Mouse (Mus musculus) heart, embryonic 11.5 days (tissue): ENCODE measurements around the gene Crtac1. TPM values are rescaled to one million over a fixed set of nuclear protein-coding genes. Genes with fewer than 3 reads are reported as not detected.

ENCODE experiments used
- ATAC-seq: fragments of 200-750 bp; cut with Nextera tagmentation; replicated peaks from 2 replicates; pipeline ENCODE4 v1.8.0; 2017; ENCODE audit warnings: moderate library complexity; ENCODE audit not compliant: insufficient number of reproducible peaks, low FRiP score, low TSS enrichment
- H3K27ac ChIP-seq: fragments of 300-500 bp; sonication (generic); 2 replicates; pipeline ENCODE4 v1.5.1; 2014; ENCODE audit warnings: mild to moderate bottlenecking, low read depth, low read length
- H3K27me3 ChIP-seq: fragments of 300-500 bp; sonication (generic); 2 replicates; pipeline ENCODE4 v1.6.1; 2014; ENCODE audit warnings: mild to moderate bottlenecking, low read length, mixed read lengths; ENCODE audit not compliant: control insufficient read depth, insufficient read depth
- H3K36me3 ChIP-seq: fragments of 300-500 bp; sonication (generic); 2 replicates; pipeline ENCODE4 v1.6.1; 2014; ENCODE audit warnings: mild to moderate bottlenecking, low read length, moderate library complexity, mixed read lengths; ENCODE audit not compliant: control insufficient read depth, insufficient read depth
- H3K4me1 ChIP-seq: fragments of 300-500 bp; sonication (generic); 2 replicates; pipeline ENCODE4 v1.6.1; 2014; ENCODE audit warnings: low read length; ENCODE audit not compliant: control insufficient read depth, insufficient read depth
- H3K4me2 ChIP-seq: fragments of 300-500 bp; sonication (generic); 2 replicates; pipeline ENCODE4 v1.6.1; 2014; ENCODE audit warnings: mild to moderate bottlenecking, moderate library complexity
- H3K4me3 ChIP-seq: fragments of 300-500 bp; sonication (generic); 2 replicates; pipeline ENCODE4 v1.5.1; 2014; ENCODE audit warnings: low read depth, low read length
- H3K9ac ChIP-seq: fragments of 300-500 bp; sonication (generic); 2 replicates; pipeline ENCODE4 v1.6.1; 2014; ENCODE audit warnings: mild to moderate bottlenecking, low read depth, low read length, moderate library complexity
- H3K9me3 ChIP-seq: fragments of 300-500 bp; sonication (generic); replicated peaks from 2 replicates; pipeline ENCODE4 v1.6.1; 2016; ENCODE audit warnings: low read length; ENCODE audit not compliant: control insufficient read depth
- WGBS: fragments of 180-500 bp; shearing (Covaris S2); extraction: QIAGEN DNeasy Blood & Tissue Kit; methylation state at CpG from one replicate; pipeline ENCODE4 v1.1.7; 2014; ENCODE audit not compliant: insufficient replicate concordance; 5-methylcytosine and 5-hydroxymethylcytosine counted together
- polyA plus RNA-seq: library from polyadenylated mRNA; unstranded; fragments of >200 nt; fragmentation: Nextera tagmentation; extraction: Ambion mirVana; gene quantifications from 2 replicates; pipeline ENCODE4 v1.2.1, GENCODE M21; 2014

The Crtac1 gene
- 0.23 and 0.46 TPM in 2 replicates for polyA plus RNA-seq

GRCm38 (mm10) chr19:42431485-42432190 lies at the start of gene Crtac1:
TSS of gene Crtac1 (minus strand) at chr19:42431783.
- Histone ChIP-seq H3K4me2 (peak within 1 kb of the TSS; percentile 88), H3K9me3 (no peaks in the 10 kb centered on the region), H3K4me1 (no peaks in the 10 kb centered on the region), H3K27ac (no peak within 1 kb of the TSS), H3K36me3 (no peaks in the 10 kb centered on the region), H3K4me3 (peak within 1 kb of the TSS; percentile 55), H3K9ac (no peak within 1 kb of the TSS; the same call in 1 of the 2 replicates), H3K27me3 (peaks cover 78% of the 10 kb centered on the region)
- under 1% methylated on average over 63 of the region's 88 CpGs for WGBS
- peak; percentile 42; the same call in 1 of the 2 replicates for ATAC-seq

- no peaks in the 10 kb centered on the region for H3K36me3 ChIP-seq
- H3K4me3 ChIP-seq: no peak overlapping the region
- H3K9ac ChIP-seq: no peak overlapping the region
- no peaks in the 10 kb centered on the region for H3K4me1 ChIP-seq
- H3K9me3 ChIP-seq: no peaks in the 10 kb centered on the region
- ATAC-seq: no peak
- WGBS: 58% methylated on average over 12 of the region's 12 CpGs
- H3K27ac ChIP-seq: no peak overlapping the region
- no peak overlapping the region for H3K4me2 ChIP-seq
- peaks cover 29% of the 10 kb centered on the region for H3K27me3 ChIP-seq
Observed at GRCm38 (mm10) chr19:42478303-42478702, 46.7 kb upstream of the Crtac1 start.

GRCm38 (mm10) chr19:42477769-42478168 lies 46.2 kb upstream of the Crtac1 start:
- Histone ChIP-seq H3K27ac (no peak overlapping the region), H3K36me3 (no peaks in the 10 kb centered on the region), H3K9ac (no peak overlapping the region), H3K4me3 (no peak overlapping the region), H3K4me2 (no peak overlapping the region), H3K9me3 (no peaks in the 10 kb centered on the region), H3K27me3 (peaks cover 29% of the 10 kb centered on the region), H3K4me1 (no peaks in the 10 kb centered on the region)
- ATAC-seq: no peak
- WGBS: 54% methylated on average over 5 of the region's 5 CpGs

- ATAC-seq: no peak
- Histone ChIP-seq H3K9ac (no peak overlapping the region), H3K36me3 (no peaks in the 10 kb centered on the region), H3K4me2 (no peak overlapping the region), H3K4me1 (no peaks in the 10 kb centered on the region), H3K27ac (no peak overlapping the region), H3K27me3 (peaks cover 27% of the 10 kb centered on the region), H3K4me3 (no peak overlapping the region), H3K9me3 (no peaks in the 10 kb centered on the region)
- WGBS: 28% methylated on average over 11 of the region's 11 CpGs
Observed at GRCm38 (mm10) chr19:42472831-42473230, 41.2 kb upstream of the Crtac1 start.

GRCm38 (mm10) chr19:42471571-42471970 lies 40.0 kb upstream of the Crtac1 start:
- H3K4me1 ChIP-seq: no peaks in the 10 kb centered on the region
- 93% methylated on average over 4 of the region's 4 CpGs for WGBS
- H3K4me3 ChIP-seq: no peak overlapping the region
- no peak overlapping the region for H3K27ac ChIP-seq
- H3K9me3 ChIP-seq: no peaks in the 10 kb centered on the region
- H3K9ac ChIP-seq: no peak overlapping the region
- no peak for ATAC-seq
- H3K4me2 ChIP-seq: no peak overlapping the region
- no peaks in the 10 kb centered on the region for H3K36me3 ChIP-seq
- H3K27me3 ChIP-seq: peaks cover 24% of the 10 kb centered on the region

- Histone ChIP-seq H3K4me2 (no peak overlapping the region), H3K27me3 (peaks cover 49% of the 10 kb centered on the region)
- WGBS: 25% methylated on average over 6 of the region's 6 CpGs
Observed at GRCm38 (mm10) chr19:42461851-42462250, 30.3 kb upstream of the Crtac1 start.

GRCm38 (mm10) chr19:42461353-42461752 lies 29.8 kb upstream of the Crtac1 start:
- Histone ChIP-seq H3K9ac (no peak overlapping the region), H3K36me3 (no peaks in the 10 kb centered on the region), H3K27ac (no peak overlapping the region), H3K9me3 (no peaks in the 10 kb centered on the region), H3K4me2 (no peak overlapping the region), H3K4me1 (no peaks in the 10 kb centered on the region), H3K27me3 (peaks cover 54% of the 10 kb centered on the region), H3K4me3 (no peak overlapping the region)
- WGBS: 23% methylated on average over 9 of the region's 9 CpGs
- no peak for ATAC-seq

More at GRCm38 (mm10) chr19:42461851-42462250, 30.3 kb upstream of the Crtac1 start:
- Histone ChIP-seq H3K9me3 (no peaks in the 10 kb centered on the region), H3K4me1 (no peaks in the 10 kb centered on the region), H3K27ac (no peak overlapping the region), H3K36me3 (no peaks in the 10 kb centered on the region), H3K9ac (no peak overlapping the region), H3K4me3 (no peak overlapping the region)
- ATAC-seq: no peak

GRCm38 (mm10) chr19:42459512-42459911 lies 27.9 kb upstream of the Crtac1 start:
- H3K4me1 ChIP-seq: no peaks in the 10 kb centered on the region
- H3K27me3 ChIP-seq: peaks cover 63% of the 10 kb centered on the region
- H3K9me3 ChIP-seq: no peaks in the 10 kb centered on the region
- H3K27ac ChIP-seq: no peak overlapping the region
- no peak for ATAC-seq
- H3K4me2 ChIP-seq: no peak overlapping the region
- no peaks in the 10 kb centered on the region for H3K36me3 ChIP-seq
- H3K4me3 ChIP-seq: no peak overlapping the region
- WGBS: 84% methylated on average over 8 of the region's 8 CpGs
- H3K9ac ChIP-seq: no peak overlapping the region
